Mouse (Mus musculus): ENCODE results near the gene Nbea. TPM values are rescaled to one million over a fixed set of nuclear protein-coding genes. Genes with fewer than 3 reads are reported as not detected.
A peak's percentile ranks its signal among the peaks of the same experiment; 100 is the strongest.

The Nbea gene
- total and polyA plus RNA-seq, 3 experiments: 0.04 to 0.27 TPM; not detected in 1

- no peak overlapping the region for H3K9ac ChIP-seq (ENCODE audit: control insufficient read depth, low read depth, low read length, poor library complexity, severe bottlenecking)
- H3K4me3 ChIP-seq (ENCODE audit: control insufficient read depth in 1 of 2, insufficient read depth in 1 of 2, low read depth in 2 of 2, low read length in 2 of 2): no peak overlapping the region
- H3K27me3 ChIP-seq (ENCODE audit: control insufficient read depth in 1 of 2, insufficient read depth in 2 of 2, low read length in 2 of 2): no peaks in the 10 kb centered on the region; a peak in 1 of 4 replicates
- no peaks in the 10 kb centered on the region for H3K4me1 ChIP-seq (ENCODE audit: control insufficient read depth in 1 of 2, insufficient read depth in 2 of 2, low read length in 2 of 2)
- no peak overlapping the region for H3K27ac ChIP-seq (ENCODE audit: control insufficient read depth, low read depth, low read length)
- H3K36me3 ChIP-seq (ENCODE audit: control insufficient read depth in 1 of 2, insufficient read depth in 2 of 2, low read length in 2 of 2): peaks cover 0 to 6% of the 10 kb centered on the region in 2 experiments; a peak in 2 of 4 replicates
- DNase-seq (ENCODE audit: low read depth, low spot score): peak; percentile 70
- no peaks in the 10 kb centered on the region for H3K79me2 ChIP-seq (ENCODE audit: control insufficient read depth, insufficient read depth, low read length, poor library complexity)
- H3K9me3 ChIP-seq (replicated peaks; ENCODE audit: insufficient read depth, low read length): no peaks in the 10 kb centered on the region
- TF ChIP-seq MYC (IDR thresholded peaks at IDR 0.05; ENCODE audit: low read depth, low read length) (0 out of 2 replicates have a peak, but pooled peaks have one; percentile 29), ETS1 (IDR thresholded peaks at IDR 0.05; ENCODE audit: low read depth, low read length) (peak; percentile 49; the same call in 1 of the 2 replicates), USF1 (IDR thresholded peaks at IDR 0.05; ENCODE audit: low read depth, low read length) (no peak), EP300 (IDR thresholded peaks at IDR 0.05; ENCODE audit: low read depth in 1 of 2, low read length in 2 of 2) (peak; percentile 53 to 68), SIN3A (IDR thresholded peaks at IDR 0.05; ENCODE audit: low read length) (0 out of 2 replicates have a peak, but pooled peaks have one; percentile 33), MYB (IDR thresholded peaks at IDR 0.05; ENCODE audit: low read depth, low read length) (no peak), RCOR1 (IDR thresholded peaks at IDR 0.05; ENCODE audit: low read depth, low read length) (peak; percentile 47; the same call in 1 of the 2 replicates), GATA1 (IDR thresholded peaks at IDR 0.05; ENCODE audit: low read depth, low read length) (peak; percentile 41; the same call in 1 of the 2 replicates)
These were observed 2.5 kb downstream of the Nbea start for GRCm38 (mm10) chr3:56181025-56181424.

GRCm38 (mm10) chr3:56157864-56158263, 25.6 kb downstream of the Nbea start:
- Histone ChIP-seq H3K9me3 (replicated peaks; ENCODE audit: insufficient read depth, low read length) (no peaks in the 10 kb centered on the region), H3K36me3 (ENCODE audit: control insufficient read depth in 1 of 2, insufficient read depth in 2 of 2, low read length in 2 of 2) (no peaks in the 10 kb centered on the region), H3K4me3 (ENCODE audit: control insufficient read depth in 1 of 2, insufficient read depth in 1 of 2, low read depth in 2 of 2, low read length in 2 of 2) (no peak overlapping the region), H3K27ac (ENCODE audit: control insufficient read depth, low read depth, low read length) (no peak overlapping the region), H3K27me3 (ENCODE audit: control insufficient read depth in 1 of 2, insufficient read depth in 2 of 2, low read length in 2 of 2) (peaks cover 0 to 2% of the 10 kb centered on the region in 2 experiments; a peak in 2 of 4 replicates), H3K9ac (ENCODE audit: control insufficient read depth, low read depth, low read length, poor library complexity, severe bottlenecking) (no peak overlapping the region), H3K4me1 (ENCODE audit: control insufficient read depth in 1 of 2, insufficient read depth in 2 of 2, low read length in 2 of 2) (no peaks in the 10 kb centered on the region), H3K79me2 (ENCODE audit: control insufficient read depth, insufficient read depth, low read length, poor library complexity) (no peaks in the 10 kb centered on the region)
- TF ChIP-seq CHD1 (IDR thresholded peaks at IDR 0.05; ENCODE audit: low read depth, low read length) (no peak), HCFC1 (IDR thresholded peaks at IDR 0.05; ENCODE audit: low read depth, low read length) (no peak), GABPA (IDR thresholded peaks at IDR 0.05; ENCODE audit: low read depth, low read length) (no peak), TAL1 (IDR thresholded peaks at IDR 0.05; ENCODE audit: low read length) (no peak), NRF1 (IDR thresholded peaks at IDR 0.05; ENCODE audit: insufficient read depth, low read depth, low read length, poor library complexity, severe bottlenecking) (no peak)
- no peak for DNase-seq (ENCODE audit: low read depth, low spot score)

DNA sequence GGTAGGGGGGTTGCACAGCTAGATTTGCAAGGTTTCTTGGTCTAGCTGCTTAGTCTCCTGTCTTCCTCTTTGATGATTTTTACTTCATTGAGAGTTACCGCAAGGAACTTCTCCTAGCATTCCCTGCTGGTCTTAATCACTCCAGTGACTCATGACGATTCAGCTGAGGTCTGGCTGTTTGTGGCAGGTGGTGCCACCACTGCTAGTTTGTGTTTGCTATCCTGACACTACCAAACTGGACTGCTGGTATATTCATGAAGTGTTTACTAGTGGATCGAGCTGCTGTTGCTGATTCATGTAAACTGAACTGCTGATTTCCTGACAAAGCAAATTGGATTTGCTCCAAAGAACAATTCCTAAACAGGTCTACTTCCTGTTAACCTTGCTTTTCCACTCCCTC, 56.8 kb downstream of the Nbea start:
- Histone ChIP-seq H3K27ac (ENCODE audit: control insufficient read depth, low read depth, low read length) (no peak overlapping the region), H3K79me2 (ENCODE audit: control insufficient read depth, insufficient read depth, low read length, poor library complexity) (no peaks in the 10 kb centered on the region), H3K4me1 (ENCODE audit: control insufficient read depth in 1 of 2, insufficient read depth in 2 of 2, low read length in 2 of 2) (no peaks in the 10 kb centered on the region), H3K36me3 (ENCODE audit: control insufficient read depth in 1 of 2, insufficient read depth in 2 of 2, low read length in 2 of 2) (no peaks in the 10 kb centered on the region), H3K9ac (ENCODE audit: control insufficient read depth, low read depth, low read length, poor library complexity, severe bottlenecking) (no peak overlapping the region), H3K27me3 (ENCODE audit: control insufficient read depth in 1 of 2, insufficient read depth in 2 of 2, low read length in 2 of 2) (peaks cover 0 to 4% of the 10 kb centered on the region in 2 experiments; a peak in 3 of 4 replicates), H3K9me3 (replicated peaks; ENCODE audit: insufficient read depth, low read length) (no peaks in the 10 kb centered on the region), H3K4me3 (ENCODE audit: control insufficient read depth in 1 of 2, insufficient read depth in 1 of 2, low read depth in 2 of 2, low read length in 2 of 2) (no peak overlapping the region)
- DNase-seq (ENCODE audit: low read depth, low spot score): no peak
- no peak for TF ChIP-seq ELF1 (IDR thresholded peaks at IDR 0.05; ENCODE audit: low read depth, low read length)
- no peak for TF ChIP-seq CHD2 (IDR thresholded peaks at IDR 0.05; ENCODE audit: low read length)
- no peak for TF ChIP-seq MEF2A (IDR thresholded peaks at IDR 0.05; ENCODE audit: extremely low read depth, insufficient replicate concordance, low read depth, low read length, poor library complexity, severe bottlenecking)
- no peak for TF ChIP-seq MAZ (IDR thresholded peaks at IDR 0.05; ENCODE audit: low read depth, low read length)
- TF ChIP-seq ZC3H11A (IDR thresholded peaks at IDR 0.05; ENCODE audit: low read depth, low read length): no peak
- TF ChIP-seq SMC3 (IDR thresholded peaks at IDR 0.05; ENCODE audit: low read depth, low read length): no peak
- no peak for TF ChIP-seq CTCF (IDR thresholded peaks at IDR 0.05 in 2 of 3, conservative IDR thresholded peaks at IDR 0.05 in 1 of 3; ENCODE audit: control insufficient read depth in 1 of 3, insufficient read depth in 1 of 3, low read depth in 2 of 3, low read length in 3 of 3, poor library complexity in 1 of 3, severe bottlenecking in 1 of 3)
- no peak for TF ChIP-seq POLR2AphosphoS5 (IDR thresholded peaks at IDR 0.05; ENCODE audit: borderline replicate concordance, low read depth, low read length)
- no peak for TF ChIP-seq NELFE (IDR thresholded peaks at IDR 0.05; ENCODE audit: low read depth, low read length)
- TF ChIP-seq ETS1 (IDR thresholded peaks at IDR 0.05; ENCODE audit: low read depth, low read length): no peak
- no peak for TF ChIP-seq NRF1 (IDR thresholded peaks at IDR 0.05; ENCODE audit: insufficient read depth, low read depth, low read length, poor library complexity, severe bottlenecking)
